ENCODE assay signal across 16 mouse cellular contexts in genomic region chr6:51078967-51079355, GRCm38 (mm10).
DNase-seq lines count a peak whose midpoint lies in the region; ATAC-seq lines count a peak whose summit lies in the region.
"Had no signal": no experiment of that assay in that cellular context is flagged by ENCODE, and none has a peak within 500 bp of the region (broad histone marks: within the 10 kb centered on the region; RNA-seq: fewer than 3 reads in every experiment).

No protein-coding gene starts in this region.

- peak overlapping the region; percentile 12; the same call in 1 of the 2 replicates for H3K27ac ChIP-seq in intestine, embryonic 14.5 days (ENCODE audit: low read depth)
- no peak overlapping the region for H3K27ac ChIP-seq in intestine, embryonic 15.5 days
- H3K27ac ChIP-seq in embryonic facial prominence, embryonic 13.5 days: peak overlapping the region; percentile 93
- H3K27ac ChIP-seq in hindbrain, embryonic 11.5 days (ENCODE audit: low read depth, low read length): peak overlapping the region; percentile 78
- H3K27ac ChIP-seq in midbrain, embryonic 12.5 days (replicated peaks): peak overlapping the region; percentile 89; the same call in 1 of the 2 replicates

- DNase-seq in intestine, embryonic 14.5 days (ENCODE audit: low spot score): no peak
- DNase-seq in hindbrain, embryonic 11.5 days (ENCODE audit: low spot score): no peak
- DNase-seq in layer of hippocampus, adult 8-10 months (ENCODE audit: low spot score in 2 of 2): no peak
- no peak for DNase-seq in heart, postnatal 36 days
- DNase-seq in kidney, adult 18-20 months: no peak
- DNase-seq: B cell, adult 2 months; cerebellum, adult 11-12 months; kidney, postnatal 14 days; layer of hippocampus, adult 9-11 months; lung, embryonic 14.5 days; thymus, postnatal 25 days had no signal

- no peak overlapping the region for H3K9ac ChIP-seq in intestine, embryonic 14.5 days (ENCODE audit: low read length)
- no peak overlapping the region for H3K9ac ChIP-seq in intestine, embryonic 15.5 days
- no peak overlapping the region for H3K9ac ChIP-seq in embryonic facial prominence, embryonic 13.5 days
- H3K9ac ChIP-seq in hindbrain, embryonic 11.5 days (ENCODE audit: low read depth, low read length): no peak overlapping the region
- H3K9ac ChIP-seq in midbrain, embryonic 12.5 days (replicated peaks): no peak overlapping the region
- H3K9ac ChIP-seq: lung, embryonic 14.5 days had no signal

- no peaks in the 10 kb centered on the region for H3K36me3 ChIP-seq in intestine, embryonic 14.5 days (ENCODE audit: control insufficient read depth, insufficient read depth, low read length)
- H3K36me3 ChIP-seq in intestine, embryonic 15.5 days: no peaks in the 10 kb centered on the region
- H3K36me3 ChIP-seq in embryonic facial prominence, embryonic 13.5 days: no peaks in the 10 kb centered on the region
- no peaks in the 10 kb centered on the region for H3K36me3 ChIP-seq in hindbrain, embryonic 11.5 days (ENCODE audit: control insufficient read depth, insufficient read depth, low read length)
- H3K36me3 ChIP-seq in midbrain, embryonic 12.5 days: no peaks in the 10 kb centered on the region

- no peak overlapping the region for H3K4me2 ChIP-seq in intestine, embryonic 14.5 days (ENCODE audit: low read length)
- no peak overlapping the region for H3K4me2 ChIP-seq in intestine, embryonic 15.5 days (replicated peaks)
- H3K4me2 ChIP-seq in embryonic facial prominence, embryonic 13.5 days: no peak overlapping the region
- H3K4me2 ChIP-seq in hindbrain, embryonic 11.5 days (replicated peaks; ENCODE audit: low read depth, low read length): no peak overlapping the region
- no peak overlapping the region for H3K4me2 ChIP-seq in midbrain, embryonic 12.5 days (replicated peaks)
- H3K4me2 ChIP-seq: liver, embryonic 11.5 days; lung, embryonic 14.5 days had no signal

- intact Hi-C loops in heart, postnatal 36 days (cut with DNase I): no loop called here

- H3K4me1 ChIP-seq in intestine, embryonic 14.5 days (replicated peaks; ENCODE audit: control insufficient read depth, insufficient read depth, low read length): peaks cover 12% of the 10 kb centered on the region
- H3K4me1 ChIP-seq in intestine, embryonic 15.5 days (replicated peaks): peaks cover 10% of the 10 kb centered on the region; the same call in 1 of the 2 replicates
- peaks cover 49% of the 10 kb centered on the region for H3K4me1 ChIP-seq in embryonic facial prominence, embryonic 13.5 days
- peaks cover 10% of the 10 kb centered on the region; the same call in 1 of the 2 replicates for H3K4me1 ChIP-seq in hindbrain, embryonic 11.5 days (replicated peaks; ENCODE audit: control insufficient read depth, insufficient read depth, low read length)
- H3K4me1 ChIP-seq in midbrain, embryonic 12.5 days: peaks cover 40% of the 10 kb centered on the region

- 93% methylated on average over 5 of the region's 5 CpGs for WGBS in intestine, embryonic 14.5 days
- WGBS in intestine, embryonic 15.5 days: 94% methylated on average over 5 of the region's 5 CpGs
- 87% methylated on average over 5 of the region's 5 CpGs for WGBS in embryonic facial prominence, embryonic 13.5 days
- WGBS in hindbrain, embryonic 11.5 days: 89% methylated on average over 5 of the region's 5 CpGs
- WGBS in midbrain, embryonic 12.5 days: 92% methylated on average over 5 of the region's 5 CpGs

- H3K27me3 ChIP-seq in intestine, embryonic 14.5 days (replicated peaks; ENCODE audit: control insufficient read depth, insufficient read depth, low read length): no peaks in the 10 kb centered on the region
- no peaks in the 10 kb centered on the region for H3K27me3 ChIP-seq in intestine, embryonic 15.5 days (replicated peaks)
- no peaks in the 10 kb centered on the region for H3K27me3 ChIP-seq in embryonic facial prominence, embryonic 13.5 days
- H3K27me3 ChIP-seq in hindbrain, embryonic 11.5 days (ENCODE audit: control insufficient read depth, insufficient read depth, low read length): no peaks in the 10 kb centered on the region
- H3K27me3 ChIP-seq in midbrain, embryonic 12.5 days: 0 out of 2 replicates have a peak, but pooled peaks cover 3% of the 10 kb centered on the region

- no peak for ATAC-seq in intestine, embryonic 14.5 days (replicated peaks; ENCODE audit: low FRiP score, low TSS enrichment, low read depth)
- ATAC-seq in intestine, embryonic 15.5 days: no peak
- ATAC-seq in embryonic facial prominence, embryonic 13.5 days (ENCODE audit: insufficient number of reproducible peaks, insufficient read depth, low FRiP score, low TSS enrichment, low read depth): no peak
- ATAC-seq in hindbrain, embryonic 11.5 days (ENCODE audit: low FRiP score): no peak
- ATAC-seq in midbrain, embryonic 12.5 days (ENCODE audit: low FRiP score, low read depth): no peak
- ATAC-seq: intestine, postnatal 0 days had no signal

- H3K4me3 ChIP-seq in intestine, embryonic 14.5 days (ENCODE audit: low read depth, low read length): no peak overlapping the region
- no peak overlapping the region for H3K4me3 ChIP-seq in intestine, embryonic 15.5 days (replicated peaks)
- no peak overlapping the region for H3K4me3 ChIP-seq in embryonic facial prominence, embryonic 13.5 days
- H3K4me3 ChIP-seq in hindbrain, embryonic 11.5 days (ENCODE audit: low read depth, low read length): no peak overlapping the region
- no peak overlapping the region for H3K4me3 ChIP-seq in midbrain, embryonic 12.5 days

- H3K9me3 ChIP-seq in intestine, embryonic 14.5 days (ENCODE audit: control insufficient read depth, low read length): no peaks in the 10 kb centered on the region
- H3K9me3 ChIP-seq in intestine, embryonic 15.5 days: no peaks in the 10 kb centered on the region
- no peaks in the 10 kb centered on the region for H3K9me3 ChIP-seq in embryonic facial prominence, embryonic 13.5 days
- H3K9me3 ChIP-seq in hindbrain, embryonic 11.5 days (ENCODE audit: control insufficient read depth, low read length): no peaks in the 10 kb centered on the region
- no peaks in the 10 kb centered on the region for H3K9me3 ChIP-seq in midbrain, embryonic 12.5 days
